Mouse (Mus musculus) erythroblast, embryonic 14.5 days (primary cell): ENCODE measurements around the gene Gm5741.

Experiments used
- GATA1 ChIP-seq: IDR thresholded peaks from 2 replicates; pipeline ENCODE4 v1.6.1; 2012; ENCODE audit warnings: low read length, inconsistent platforms, mixed read lengths
- TAL1 ChIP-seq: IDR thresholded peaks from 3 replicates; pipeline ENCODE4 v1.6.1; 2012; ENCODE audit warnings: low read length, inconsistent platforms, mixed read lengths

DNA sequence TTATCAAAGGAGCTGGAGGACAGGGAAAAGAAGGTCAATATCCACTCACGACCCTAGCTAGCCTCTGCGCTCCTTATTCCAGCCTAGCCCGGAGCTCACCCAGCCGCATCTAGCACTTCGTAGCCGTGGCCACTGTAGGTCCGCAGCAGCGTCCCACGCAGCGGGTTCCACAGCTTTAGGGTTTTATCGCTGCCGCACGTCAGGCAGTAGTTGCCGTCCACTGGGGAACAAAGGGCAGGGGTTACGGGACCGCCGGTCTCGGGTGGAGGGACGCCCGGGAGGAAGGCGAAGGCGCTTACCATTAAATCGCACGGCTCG is 12.4 kb upstream of the Gm5741 start:
- no peak for TF ChIP-seq TAL1
- TF ChIP-seq GATA1 = no peak
